Mouse (Mus musculus) lung, postnatal 0 days (tissue): ENCODE data around the gene Hcn1.

ENCODE experiments used
- CTCF ChIP-seq: IDR thresholded peaks from 2 replicates; pipeline ENCODE4 v1.5.1; 2016; ENCODE audit warnings: antibody characterized with exemption, mild to moderate bottlenecking
- EP300 ChIP-seq: IDR thresholded peaks from 2 replicates; pipeline ENCODE4 v1.6.1; 2016; ENCODE audit warnings: antibody characterized with exemption, mild to moderate bottlenecking, control low read depth

GRCm38 (mm10) chr13:118021176-118021575 is 419.1 kb downstream of the Hcn1 start:
- TF ChIP-seq CTCF (no peak), EP300 (no peak)
